Mouse (Mus musculus): ENCODE measurements around the gene Igfbp6. TPM values are rescaled to one million over a fixed set of nuclear protein-coding genes. Genes with fewer than 3 reads are reported as not detected.

Gene Igfbp6
- polyA plus RNA-seq, 1 experiment = 25.5 TPM

- H3K27me3 ChIP-seq (ENCODE audit: control insufficient read depth, insufficient read depth, low read length) = no peaks in the 10 kb centered on the region; the same call in none of the 2 replicates
- no peak overlapping the region for H3K4me3 ChIP-seq (ENCODE audit: control insufficient read depth, low read depth, low read length)
- peaks cover 10% of the 10 kb centered on the region for H3K4me1 ChIP-seq (ENCODE audit: control insufficient read depth, insufficient read depth, low read length)
- H3K36me3 ChIP-seq (ENCODE audit: control insufficient read depth, insufficient read depth, low read length) = no peaks in the 10 kb centered on the region
- TF ChIP-seq CTCF (IDR thresholded peaks at IDR 0.05; ENCODE audit: control insufficient read depth, insufficient read depth, insufficient replicate concordance, low read depth, low read length) (no peak), POLR2A (IDR thresholded peaks at IDR 0.05; ENCODE audit: control insufficient read depth, low read depth, low read length) (no peak)
- H3K27ac ChIP-seq (ENCODE audit: control insufficient read depth, insufficient read depth, low read depth, low read length) = peak overlapping the region; percentile 74
Measured at GRCm38 (mm10) chr15:102142914-102143912, 949 bp upstream of the Igfbp6 start.

- no peaks in the 10 kb centered on the region for H3K36me3 ChIP-seq (ENCODE audit: control insufficient read depth, insufficient read depth, low read length)
- H3K27me3 ChIP-seq (ENCODE audit: control insufficient read depth, insufficient read depth, low read length) = no peaks in the 10 kb centered on the region; the same call in none of the 2 replicates
- H3K27ac ChIP-seq (ENCODE audit: control insufficient read depth, insufficient read depth, low read depth, low read length) = 0 out of 2 replicates have a peak overlapping the region, but pooled peaks have one; percentile 20
- TF ChIP-seq CTCF (IDR thresholded peaks at IDR 0.05; ENCODE audit: control insufficient read depth, insufficient read depth, insufficient replicate concordance, low read depth, low read length) (no peak), POLR2A (IDR thresholded peaks at IDR 0.05; ENCODE audit: control insufficient read depth, low read depth, low read length) (no peak)
- H3K4me1 ChIP-seq (ENCODE audit: control insufficient read depth, insufficient read depth, low read length) = peaks cover 10% of the 10 kb centered on the region
- H3K4me3 ChIP-seq (ENCODE audit: control insufficient read depth, low read depth, low read length) = peak overlapping the region; percentile 49
Measured at GRCm38 (mm10) chr15:102144726-102145125, 564 bp downstream of the Igfbp6 start.

GRCm38 (mm10) chr15:102145330-102145729 is 1.2 kb downstream of the Igfbp6 start:
- H3K27me3 ChIP-seq (ENCODE audit: control insufficient read depth, insufficient read depth, low read length) = no peaks in the 10 kb centered on the region; the same call in none of the 2 replicates
- peaks cover 10% of the 10 kb centered on the region for H3K4me1 ChIP-seq (ENCODE audit: control insufficient read depth, insufficient read depth, low read length)
- H3K27ac ChIP-seq (ENCODE audit: control insufficient read depth, insufficient read depth, low read depth, low read length) = peak overlapping the region; percentile 20; the same call in 1 of the 2 replicates
- TF ChIP-seq CTCF (IDR thresholded peaks at IDR 0.05; ENCODE audit: control insufficient read depth, insufficient read depth, insufficient replicate concordance, low read depth, low read length) (no peak), POLR2A (IDR thresholded peaks at IDR 0.05; ENCODE audit: control insufficient read depth, low read depth, low read length) (no peak)
- no peaks in the 10 kb centered on the region for H3K36me3 ChIP-seq (ENCODE audit: control insufficient read depth, insufficient read depth, low read length)
- peak overlapping the region; percentile 49 for H3K4me3 ChIP-seq (ENCODE audit: control insufficient read depth, low read depth, low read length)

- Histone ChIP-seq H3K27ac (ENCODE audit: control insufficient read depth, insufficient read depth, low read depth, low read length) (no peak overlapping the region), H3K36me3 (ENCODE audit: control insufficient read depth, insufficient read depth, low read length) (no peaks in the 10 kb centered on the region), H3K4me3 (ENCODE audit: control insufficient read depth, low read depth, low read length) (no peak overlapping the region), H3K27me3 (ENCODE audit: control insufficient read depth, insufficient read depth, low read length) (no peaks in the 10 kb centered on the region; the same call in none of the 2 replicates), H3K4me1 (ENCODE audit: control insufficient read depth, insufficient read depth, low read length) (peaks cover 13% of the 10 kb centered on the region)
- TF ChIP-seq POLR2A (IDR thresholded peaks at IDR 0.05; ENCODE audit: control insufficient read depth, low read depth, low read length) (no peak), CTCF (IDR thresholded peaks at IDR 0.05; ENCODE audit: control insufficient read depth, insufficient read depth, insufficient replicate concordance, low read depth, low read length) (no peak)
Measured at GRCm38 (mm10) chr15:102146089-102146488, 1.9 kb downstream of the Igfbp6 start.

GRCm38 (mm10) chr15:102146882-102147281 is 2.7 kb downstream of the Igfbp6 start:
- TF ChIP-seq CTCF (IDR thresholded peaks at IDR 0.05; ENCODE audit: control insufficient read depth, insufficient read depth, insufficient replicate concordance, low read depth, low read length) = no peak
- no peaks in the 10 kb centered on the region; the same call in none of the 2 replicates for H3K27me3 ChIP-seq (ENCODE audit: control insufficient read depth, insufficient read depth, low read length)
- peaks cover 13% of the 10 kb centered on the region for H3K4me1 ChIP-seq (ENCODE audit: control insufficient read depth, insufficient read depth, low read length)

GRCm38 (mm10) chr15:102147674-102148402 is 3.7 kb downstream of the Igfbp6 start:
- TF ChIP-seq POLR2A (IDR thresholded peaks at IDR 0.05; ENCODE audit: control insufficient read depth, low read depth, low read length) = no peak
- no peak for TF ChIP-seq CTCF (IDR thresholded peaks at IDR 0.05; ENCODE audit: control insufficient read depth, insufficient read depth, insufficient replicate concordance, low read depth, low read length)
- Histone ChIP-seq H3K4me1 (ENCODE audit: control insufficient read depth, insufficient read depth, low read length) (peaks cover 13% of the 10 kb centered on the region), H3K27ac (ENCODE audit: control insufficient read depth, insufficient read depth, low read depth, low read length) (no peak overlapping the region), H3K27me3 (ENCODE audit: control insufficient read depth, insufficient read depth, low read length) (no peaks in the 10 kb centered on the region; the same call in none of the 2 replicates), H3K36me3 (ENCODE audit: control insufficient read depth, insufficient read depth, low read length) (no peaks in the 10 kb centered on the region), H3K4me3 (ENCODE audit: control insufficient read depth, low read depth, low read length) (no peak overlapping the region)

More at GRCm38 (mm10) chr15:102146882-102147281, 2.7 kb downstream of the Igfbp6 start:
- H3K27ac ChIP-seq (ENCODE audit: control insufficient read depth, insufficient read depth, low read depth, low read length) = no peak overlapping the region
- no peak overlapping the region for H3K4me3 ChIP-seq (ENCODE audit: control insufficient read depth, low read depth, low read length)
- H3K36me3 ChIP-seq (ENCODE audit: control insufficient read depth, insufficient read depth, low read length) = no peaks in the 10 kb centered on the region

GRCm38 (mm10) chr15:102149561-102149960 is 5.4 kb downstream of the Igfbp6 start:
- Histone ChIP-seq H3K4me3 (ENCODE audit: control insufficient read depth, low read depth, low read length) (no peak overlapping the region), H3K27ac (ENCODE audit: control insufficient read depth, insufficient read depth, low read depth, low read length) (no peak overlapping the region), H3K27me3 (ENCODE audit: control insufficient read depth, insufficient read depth, low read length) (no peaks in the 10 kb centered on the region), H3K36me3 (ENCODE audit: control insufficient read depth, insufficient read depth, low read length) (no peaks in the 10 kb centered on the region), H3K4me1 (ENCODE audit: control insufficient read depth, insufficient read depth, low read length) (0 out of 2 replicates have a peak, but pooled peaks cover 6% of the 10 kb centered on the region)
- TF ChIP-seq CTCF (IDR thresholded peaks at IDR 0.05; ENCODE audit: control insufficient read depth, insufficient read depth, insufficient replicate concordance, low read depth, low read length) (no peak), POLR2A (IDR thresholded peaks at IDR 0.05; ENCODE audit: control insufficient read depth, low read depth, low read length) (no peak)
